Mouse (Mus musculus): ENCODE data around the gene Rsbn1. TPM values are rescaled to one million over a fixed set of nuclear protein-coding genes. Genes with fewer than 3 reads are reported as not detected.

The Rsbn1 gene
- polyA plus RNA-seq, 1 experiment from 2014 or later = 18.7 TPM

- no peak overlapping the region for H3K4me3 ChIP-seq (replicated peaks)
- H3K4me1 ChIP-seq = no peaks in the 10 kb centered on the region
- ATAC-seq (ENCODE audit: low FRiP score) = no peak
- no peaks in the 10 kb centered on the region for H3K27me3 ChIP-seq (replicated peaks)
- H3K27ac ChIP-seq (replicated peaks) = no peak overlapping the region
- peaks cover 35% of the 10 kb centered on the region for H3K36me3 ChIP-seq
- WGBS = 47% methylated on average over 8 of the region's 8 CpGs
- H3K4me2 ChIP-seq = no peak overlapping the region
- H3K9me3 ChIP-seq (replicated peaks) = no peaks in the 10 kb centered on the region
- no peak overlapping the region for H3K9ac ChIP-seq (replicated peaks)
Observed at GRCm38 (mm10) chr3:104007479-104007878, 93.6 kb downstream of the Rsbn1 start.

GRCm38 (mm10) chr3:104009924-104010662, 96.2 kb downstream of the Rsbn1 start:
- 93% methylated on average over 5 of the region's 5 CpGs for WGBS
- H3K4me2 ChIP-seq = no peak overlapping the region
- no peak overlapping the region for H3K27ac ChIP-seq (replicated peaks)
- H3K9ac ChIP-seq (replicated peaks) = no peak overlapping the region
- no peaks in the 10 kb centered on the region for H3K9me3 ChIP-seq (replicated peaks)
- no peak overlapping the region for H3K4me3 ChIP-seq (replicated peaks)
- no peaks in the 10 kb centered on the region for H3K27me3 ChIP-seq (replicated peaks)
- peaks cover 30% of the 10 kb centered on the region for H3K36me3 ChIP-seq
- ATAC-seq (ENCODE audit: low FRiP score) = no peak
- no peaks in the 10 kb centered on the region for H3K4me1 ChIP-seq

- Histone ChIP-seq H3K36me3 (peaks cover 33% of the 10 kb centered on the region), H3K4me1 (no peaks in the 10 kb centered on the region), H3K27ac (replicated peaks) (no peak overlapping the region), H3K27me3 (replicated peaks) (no peaks in the 10 kb centered on the region), H3K9me3 (replicated peaks) (no peaks in the 10 kb centered on the region), H3K4me3 (replicated peaks) (no peak overlapping the region), H3K9ac (replicated peaks) (no peak overlapping the region), H3K4me2 (no peak overlapping the region)
- ATAC-seq (ENCODE audit: low FRiP score) = no peak
- WGBS = 91% methylated on average over 2 of the region's 2 CpGs
Observed at GRCm38 (mm10) chr3:104011972-104012371, 98.1 kb downstream of the Rsbn1 start.

Other genes starting within 250 kb of the Rsbn1 start
- 15.5 and 20.9 TPM in 2 replicates for gene Olfml3, start 176.1 kb upstream of the Rsbn1 start, polyA plus RNA-seq (2015; fragmentation: Nextera tagmentation; extraction: Ambion mirVana)
- gene Gm10964, start 174.8 kb upstream of the Rsbn1 start, polyA plus RNA-seq (2015; fragmentation: Nextera tagmentation; extraction: Ambion mirVana) = not detected in 2 replicates
- 8.6 and 10.2 TPM in 2 replicates for gene Hipk1, start 122.6 kb upstream of the Rsbn1 start, polyA plus RNA-seq (2015; fragmentation: Nextera tagmentation; extraction: Ambion mirVana)
- gene Dclre1b, start 104.7 kb upstream of the Rsbn1 start, polyA plus RNA-seq (2015; fragmentation: Nextera tagmentation; extraction: Ambion mirVana) = 18.5 and 20.6 TPM in 2 replicates
- gene Ap4b1, start 104.6 kb upstream of the Rsbn1 start, polyA plus RNA-seq (2015; fragmentation: Nextera tagmentation; extraction: Ambion mirVana) = 21.9 and 24.6 TPM in 2 replicates
- 0.10 TPM in 1 of 2 replicates, not detected in the other for gene Gm43064, start 104.5 kb upstream of the Rsbn1 start, polyA plus RNA-seq (2015; fragmentation: Nextera tagmentation; extraction: Ambion mirVana)
- gene Bcl2l15, start 81.5 kb upstream of the Rsbn1 start, polyA plus RNA-seq (2015; fragmentation: Nextera tagmentation; extraction: Ambion mirVana) = 0.26 and 0.33 TPM in 2 replicates
- gene Ptpn22, start 54.3 kb upstream of the Rsbn1 start, polyA plus RNA-seq (2015; fragmentation: Nextera tagmentation; extraction: Ambion mirVana) = 0.33 and 5.6 TPM in 2 replicates
- gene Phtf1, start 54.0 kb downstream of the Rsbn1 start, polyA plus RNA-seq (2015; fragmentation: Nextera tagmentation; extraction: Ambion mirVana) = 21.8 and 22.8 TPM in 2 replicates

All from neural tube, embryonic 15.5 days (tissue).